Mouse (Mus musculus) layer of hippocampus, adult 9-11 months (tissue): Measurements from ENCODE around the gene Mrps23.

Experiments used
- DNase-seq: peaks from one replicate; pipeline ENCODE4 v3.0.0; 2022

Mrps23 gene

DNA sequence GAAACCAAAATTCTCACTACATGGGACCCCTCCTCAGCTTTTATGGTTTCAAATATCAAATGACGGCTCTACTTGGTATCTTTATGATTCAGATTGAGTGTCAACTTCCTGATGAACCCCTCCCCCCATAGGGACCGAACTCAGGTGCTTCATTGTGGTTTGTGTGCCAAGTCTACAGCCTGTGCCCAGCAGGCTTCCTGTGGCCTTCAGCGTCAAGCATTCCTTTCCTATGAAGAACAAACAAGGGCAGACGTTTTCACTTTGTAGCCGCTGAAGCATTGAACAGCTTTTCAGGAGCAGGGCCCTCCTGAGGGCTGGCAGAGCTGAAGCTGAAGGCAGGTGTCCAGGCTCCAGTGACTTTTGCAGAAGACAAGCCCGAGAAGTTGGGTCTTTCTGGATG, 9.6 kb downstream of the Mrps23 start:
- DNase-seq, result no peak

DNA sequence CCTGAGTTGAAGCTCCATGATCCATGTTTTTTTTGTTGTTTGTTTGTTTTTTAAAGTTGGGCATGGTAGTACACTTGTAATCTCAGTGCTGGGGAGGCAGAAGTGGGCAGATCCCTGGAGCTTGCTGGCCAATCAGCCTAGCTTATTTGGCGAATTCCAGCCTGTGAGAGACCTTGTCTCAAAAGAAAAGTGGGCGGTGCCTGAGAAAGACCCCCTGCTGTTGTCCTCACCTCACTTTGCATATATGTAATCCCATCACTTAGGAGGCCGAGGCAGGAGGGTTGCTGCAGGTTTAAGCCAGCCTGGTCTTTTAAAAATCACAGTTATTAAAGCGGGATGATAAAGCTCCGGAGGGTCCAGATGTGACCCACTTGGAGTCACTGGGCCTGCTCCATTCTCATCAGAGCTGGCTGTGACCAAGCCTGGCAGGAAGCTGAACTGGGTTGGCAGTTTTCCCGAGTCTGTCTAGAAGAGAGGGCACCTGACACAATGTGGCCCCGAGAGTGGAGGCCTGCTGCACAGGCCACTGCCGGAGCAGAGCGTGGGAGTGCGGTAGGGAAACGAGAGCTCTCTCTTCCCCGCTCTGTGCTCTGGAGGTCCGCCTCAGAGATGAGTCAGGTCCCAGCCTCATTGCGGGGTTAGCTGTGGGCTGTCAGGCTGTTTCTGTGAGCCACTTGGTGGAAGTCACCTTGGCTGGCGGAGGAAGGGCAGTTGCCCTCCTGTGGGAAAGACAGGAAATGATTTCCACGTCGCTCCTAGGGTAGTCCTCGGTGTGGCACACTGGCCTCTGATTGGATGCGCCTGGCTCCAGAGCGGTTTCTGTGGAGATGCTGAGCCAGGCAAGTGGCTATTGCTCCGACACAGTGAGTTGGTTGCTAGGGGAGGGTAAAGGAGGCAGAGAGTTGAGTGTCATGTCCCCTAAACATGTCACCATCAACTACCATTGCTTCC, 11.0 kb downstream of the Mrps23 start:
- peak; percentile 83 for DNase-seq

- DNase-seq, result peak; percentile 61
These were observed 12.1 kb downstream of the Mrps23 start for GRCm38 (mm10) chr11:88216231-88216685.

- no peak for DNase-seq
These were observed 14.0 kb downstream of the Mrps23 start for GRCm38 (mm10) chr11:88218155-88218554.

GRCm38 (mm10) chr11:88218586-88218985, 14.4 kb downstream of the Mrps23 start:
- DNase-seq, result no peak

GRCm38 (mm10) chr11:88221929-88222475, 17.8 kb downstream of the Mrps23 start:
- DNase-seq, result no peak

GRCm38 (mm10) chr11:88227001-88227957, 23.1 kb downstream of the Mrps23 start:
- no peak for DNase-seq

DNA sequence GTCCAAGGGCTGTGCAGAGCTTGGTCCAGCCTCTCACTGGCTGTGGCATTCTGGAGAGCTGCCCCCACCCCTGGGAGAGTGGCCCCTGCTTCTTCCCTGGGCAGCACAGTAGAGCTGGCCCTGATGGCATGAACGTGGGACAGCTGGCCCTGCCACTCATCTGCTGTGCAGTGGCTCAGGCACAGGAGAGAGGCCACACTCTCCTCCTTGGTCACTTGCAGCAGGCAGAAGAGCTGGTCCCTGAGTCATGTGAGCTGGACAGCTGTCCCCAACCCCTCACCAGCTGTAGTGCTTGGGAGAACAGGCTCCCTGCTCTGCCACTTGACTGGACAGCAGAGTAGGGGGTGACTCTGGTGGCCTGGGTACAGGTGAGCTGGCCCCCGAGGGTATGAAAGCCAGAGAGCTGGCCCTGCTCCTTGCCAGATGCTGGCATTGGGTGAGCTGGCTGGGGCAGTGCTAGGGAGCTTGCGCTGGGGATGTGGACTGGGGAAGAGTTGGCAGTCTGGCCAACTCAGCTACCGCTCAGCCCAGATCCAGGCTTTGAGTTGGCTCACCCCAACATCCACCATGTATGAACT, 27.1 kb downstream of the Mrps23 start:
- no peak for DNase-seq

GRCm38 (mm10) chr11:88233528-88234427, 29.6 kb downstream of the Mrps23 start:
- no peak for DNase-seq

GRCm38 (mm10) chr11:88234789-88235188, 30.6 kb downstream of the Mrps23 start:
- DNase-seq, result no peak

DNA sequence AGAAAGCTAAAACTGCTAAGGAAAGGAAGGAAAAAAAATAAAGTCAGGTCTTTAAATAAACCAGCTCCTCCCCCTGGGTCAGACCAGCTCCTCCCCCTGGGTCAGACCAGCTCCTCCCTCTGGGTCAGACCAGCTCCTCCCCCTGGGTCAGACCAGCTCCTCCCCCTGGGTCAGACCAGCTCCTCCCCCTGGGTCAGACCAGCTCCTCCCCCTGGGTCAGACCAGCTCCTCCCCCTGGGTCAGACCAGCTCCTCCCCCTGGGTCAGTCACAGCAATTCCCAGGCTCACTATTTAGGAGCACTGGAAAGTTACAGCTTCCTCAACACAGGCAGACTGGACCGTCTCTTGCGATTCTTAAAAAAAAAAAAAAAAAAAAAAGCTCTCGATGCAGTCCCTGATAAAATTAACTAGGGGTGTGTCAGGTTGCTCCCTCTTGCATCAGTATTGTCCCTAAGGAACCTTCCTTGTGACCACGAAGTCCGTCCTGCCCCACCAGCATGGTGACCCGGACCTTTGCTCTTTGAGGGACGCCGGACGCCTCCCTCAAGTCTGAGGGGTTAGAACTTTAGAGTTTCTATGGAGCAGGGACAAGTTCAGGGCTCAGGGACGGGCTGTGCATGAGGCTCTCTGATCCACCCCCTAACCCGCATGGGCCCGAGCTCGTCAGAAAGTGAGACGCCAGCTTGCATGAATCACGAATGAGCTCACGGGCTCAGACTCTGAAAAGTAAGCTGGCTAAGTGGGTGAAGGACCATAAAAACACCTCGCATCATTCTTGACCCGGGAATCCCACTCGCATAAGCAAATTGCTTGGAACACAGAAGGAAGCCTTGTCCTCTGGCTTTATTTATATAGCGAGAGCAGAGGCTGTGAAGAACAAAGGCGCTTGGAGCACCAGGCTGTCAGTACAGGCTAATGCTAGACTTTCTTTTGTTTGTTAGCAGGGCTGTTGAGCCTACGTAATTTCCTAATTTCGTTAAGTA, 31.3 kb downstream of the Mrps23 start:
- DNase-seq, result peak; percentile 19

GRCm38 (mm10) chr11:88240275-88240674, 36.1 kb downstream of the Mrps23 start:
- DNase-seq, result no peak

GRCm38 (mm10) chr11:88240736-88241353, 36.7 kb downstream of the Mrps23 start:
- DNase-seq, result no peak

- DNase-seq, result no peak
These were observed 37.5 kb downstream of the Mrps23 start for GRCm38 (mm10) chr11:88241468-88242301.

DNA sequence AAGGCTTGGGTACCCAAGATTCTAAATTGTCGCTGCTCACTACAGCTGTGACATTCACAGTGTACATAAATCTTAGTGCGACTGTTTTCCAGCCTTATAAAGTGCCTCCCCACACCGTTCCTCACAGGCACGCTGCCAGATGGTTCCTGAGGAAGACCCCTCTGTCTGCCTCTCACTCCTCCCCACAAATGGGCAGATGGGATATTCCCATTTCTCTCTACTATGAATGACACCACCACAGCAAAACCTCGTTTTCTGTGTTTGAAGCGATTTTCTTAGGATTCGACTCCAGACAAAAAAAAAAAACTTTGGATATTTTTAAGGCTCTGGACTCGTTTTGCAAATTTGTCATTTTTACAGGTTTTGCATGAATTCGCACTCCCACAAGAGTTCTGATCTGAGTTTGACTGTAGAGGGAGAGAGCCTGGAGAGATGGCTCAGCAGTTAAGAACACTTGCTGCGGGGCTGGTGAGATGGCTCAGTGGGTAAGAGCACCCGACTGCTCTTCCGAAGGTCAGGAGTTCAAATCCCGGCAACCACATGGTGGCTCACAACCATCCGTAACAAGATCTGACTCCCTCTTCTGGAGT, 41.5 kb downstream of the Mrps23 start:
- DNase-seq, result no peak

DNA sequence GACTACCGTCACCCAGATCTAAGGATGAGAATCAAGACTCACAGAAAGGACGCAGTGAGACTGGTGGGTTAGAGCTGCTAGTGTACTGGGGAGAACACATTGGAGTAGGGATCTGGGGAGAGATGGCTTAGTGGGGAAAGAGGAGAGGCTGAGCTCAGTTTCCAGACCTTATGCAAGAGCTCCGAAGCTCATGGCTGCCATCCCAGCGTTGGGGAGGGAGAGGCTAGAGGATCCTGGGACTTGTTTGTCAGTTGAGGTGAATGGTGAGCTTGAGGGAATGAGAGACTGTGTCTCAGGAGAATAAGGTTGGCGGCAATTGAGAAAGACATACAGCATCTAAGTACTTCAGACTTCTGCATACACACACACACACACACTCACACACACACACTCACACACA, 44.4 kb downstream of the Mrps23 start:
- no peak for DNase-seq

- DNase-seq, result no peak
These were observed 46.4 kb downstream of the Mrps23 start for GRCm38 (mm10) chr11:88250568-88250967.

DNA sequence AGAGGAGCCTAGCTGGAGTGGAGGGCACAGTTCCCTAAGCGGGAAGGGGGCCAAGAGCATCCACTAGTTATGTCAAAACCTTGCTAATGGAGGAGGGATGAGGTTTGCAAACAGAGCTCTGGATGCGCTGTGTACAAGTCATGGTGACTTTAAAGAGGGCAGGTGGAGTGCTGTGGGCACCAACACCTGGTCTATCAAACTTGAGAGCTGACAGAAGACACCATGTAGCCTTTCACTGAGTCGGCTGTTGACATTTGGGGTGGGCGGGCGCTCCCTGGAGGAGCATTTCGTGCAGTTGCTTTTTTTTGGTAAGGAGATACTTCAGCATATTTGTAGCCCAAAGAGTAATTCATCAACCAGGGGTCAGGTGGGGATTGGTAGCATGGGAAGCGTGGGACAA, 47.1 kb downstream of the Mrps23 start:
- DNase-seq, result no peak
